Mouse (Mus musculus): Measurements from ENCODE around the gene Mbd5.

GRCm38 (mm10) chr2:49050030-49050429 lies 100.7 kb downstream of the Mbd5 start:
- no peak for TF ChIP-seq CTCF (IDR thresholded peaks at IDR 0.05 in 2 of 3, conservative IDR thresholded peaks at IDR 0.05 in 1 of 3; ENCODE audit: control insufficient read depth in 1 of 3, insufficient read depth in 1 of 3, low read depth in 2 of 3, low read length in 3 of 3, poor library complexity in 1 of 3, severe bottlenecking in 1 of 3)
- TF ChIP-seq NRF1 (IDR thresholded peaks at IDR 0.05; ENCODE audit: insufficient read depth, low read depth, low read length, poor library complexity, severe bottlenecking) = no peak
- TF ChIP-seq GATA1 (IDR thresholded peaks at IDR 0.05; ENCODE audit: low read depth, low read length) = no peak
- no peak for TF ChIP-seq EP300 (IDR thresholded peaks at IDR 0.05; ENCODE audit: low read depth in 1 of 2, low read length in 2 of 2)
- no peak for TF ChIP-seq MAFK (IDR thresholded peaks at IDR 0.05; ENCODE audit: borderline replicate concordance, low read depth, low read length)
- TF ChIP-seq POLR2AphosphoS2 (IDR thresholded peaks at IDR 0.05; ENCODE audit: low read length) = no peak
- no peak for TF ChIP-seq RCOR1 (IDR thresholded peaks at IDR 0.05; ENCODE audit: low read depth, low read length)
- no peak for TF ChIP-seq ZMIZ1 (IDR thresholded peaks at IDR 0.05; ENCODE audit: low read depth, low read length)
- no peak for TF ChIP-seq POLR2A (IDR thresholded peaks at IDR 0.05; ENCODE audit: control insufficient read depth in 1 of 2, insufficient read depth in 1 of 2, low read depth in 1 of 2, low read length in 2 of 2, poor library complexity in 1 of 2)
- TF ChIP-seq TBP (IDR thresholded peaks at IDR 0.05; ENCODE audit: low read depth, low read length) = no peak
